Mouse (Mus musculus): ENCODE measurements around the gene Tpsg1.

DNA sequence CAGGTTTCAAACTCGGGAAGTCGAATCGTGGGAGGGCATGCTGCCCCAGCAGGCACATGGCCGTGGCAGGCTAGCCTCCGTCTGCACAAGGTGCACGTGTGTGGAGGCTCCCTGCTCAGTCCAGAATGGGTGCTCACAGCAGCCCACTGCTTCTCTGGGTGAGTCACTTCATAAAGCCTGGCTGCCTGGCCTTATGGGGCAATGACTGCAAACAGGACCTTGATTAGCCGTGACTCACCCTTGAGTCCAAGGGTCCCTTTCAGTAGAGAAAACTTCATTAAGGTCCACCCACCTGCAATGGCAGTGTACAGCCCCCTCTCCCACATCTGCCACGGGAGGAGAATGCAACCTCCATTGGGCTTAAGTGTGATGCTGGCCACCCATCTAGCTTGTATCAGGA, 3.4 kb downstream of the Tpsg1 start:
- TF ChIP-seq CTCF (IDR thresholded peaks at IDR 0.05; ENCODE audit: low read depth, low read length) = no peak
- TF ChIP-seq POLR2A (IDR thresholded peaks at IDR 0.05; ENCODE audit: borderline replicate concordance, low read depth, low read length) = no peak
